Mouse (Mus musculus) lung, embryonic 15.5 days (tissue): Measurements from ENCODE around the gene Smim13. TPM values are rescaled to one million over a fixed set of nuclear protein-coding genes. Genes with fewer than 3 reads are reported as not detected.

Source experiments
- ATAC-seq: fragments of 200-750 bp; cut with Nextera tagmentation; 2 replicates; pipeline ENCODE4 v1.8.0; 2017; ENCODE audit warnings: moderate number of reproducible peaks, borderline replicate concordance; ENCODE audit not compliant: low FRiP score, low TSS enrichment; ENCODE audit errors: extremely low read depth
- H3K27ac ChIP-seq: fragments of 300-500 bp; sonication (generic); 2 replicates; pipeline ENCODE4 v1.5.1; 2015; ENCODE audit warnings: moderate library complexity, mild to moderate bottlenecking, inconsistent platforms
- H3K27me3 ChIP-seq: fragments of 300-500 bp; sonication (generic); 2 replicates; pipeline ENCODE4 v1.6.1; 2015; ENCODE audit warnings: inconsistent platforms
- H3K36me3 ChIP-seq: fragments of 300-500 bp; sonication (generic); 2 replicates; pipeline ENCODE4 v1.6.1; 2015; ENCODE audit warnings: inconsistent platforms
- H3K4me1 ChIP-seq: fragments of 300-500 bp; sonication (generic); 2 replicates; pipeline ENCODE4 v1.6.1; 2015; ENCODE audit warnings: inconsistent platforms
- H3K4me2 ChIP-seq: fragments of 300-500 bp; sonication (generic); 2 replicates; pipeline ENCODE4 v1.6.1; 2015; ENCODE audit warnings: inconsistent platforms, mild to moderate bottlenecking, moderate library complexity
- H3K4me3 ChIP-seq: fragments of 300-500 bp; sonication (generic); 2 replicates; pipeline ENCODE4 v1.5.1; 2015; ENCODE audit warnings: mild to moderate bottlenecking, inconsistent platforms
- H3K9ac ChIP-seq: fragments of 300-500 bp; sonication (generic); 2 replicates; pipeline ENCODE4 v1.6.1; 2015; ENCODE audit warnings: inconsistent platforms
- H3K9me3 ChIP-seq: fragments of 300-500 bp; sonication (generic); 2 replicates; pipeline ENCODE4 v1.6.1; 2016; ENCODE audit warnings: inconsistent platforms
- WGBS: fragments of 180-500 bp; shearing (Covaris S2); methylation state at CpG from one replicate; pipeline ENCODE4 v1.1.7; 2015; 5-methylcytosine and 5-hydroxymethylcytosine counted together
- polyA plus RNA-seq: library from polyadenylated mRNA; unstranded; fragments of >200 nt; fragmentation: Nextera tagmentation; extraction: Ambion mirVana; gene quantifications from 2 replicates; pipeline ENCODE4 v1.2.1, GENCODE M21; 2015

The Smim13 gene
- polyA plus RNA-seq, 1 experiment from 2014 or later: 12.7 TPM

DNA sequence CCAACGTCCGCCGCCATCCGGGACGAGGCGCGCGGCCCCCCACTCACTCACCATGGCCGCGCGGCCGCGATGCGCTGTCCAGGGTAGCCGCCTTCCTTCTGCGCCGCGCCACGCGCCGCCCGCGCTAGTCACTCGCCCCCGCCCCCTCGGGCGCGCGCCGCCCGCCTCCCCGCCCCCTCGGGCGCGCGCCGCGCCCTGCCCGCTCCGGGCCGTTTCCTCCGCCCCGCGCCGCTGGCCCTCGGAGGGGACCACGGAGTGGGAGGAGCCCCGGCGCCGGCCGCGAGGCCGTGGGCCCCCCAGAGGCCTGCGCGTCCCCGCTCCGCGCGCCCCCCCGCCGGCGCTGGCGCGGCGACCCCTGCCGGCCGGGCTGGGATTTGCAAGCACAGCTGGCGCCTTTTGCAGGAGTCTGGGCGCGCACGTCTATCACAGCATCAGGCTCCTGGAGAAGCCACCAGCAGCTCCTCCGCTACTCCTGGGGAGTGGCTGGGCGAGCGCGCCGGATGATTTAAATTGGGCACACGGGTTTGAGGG, 29.3 kb upstream of the Smim13 start, which contains the start of gene Elovl2:
Elovl2 (minus strand) TSS at position 102 of the 531 bp plus-strand sequence.
- H3K4me2 ChIP-seq: peak within 1 kb of the TSS; percentile 87
- H3K4me3 ChIP-seq: peak within 1 kb of the TSS; percentile 57
- H3K36me3 ChIP-seq: no peaks in the 10 kb centered on the region
- H3K4me1 ChIP-seq: no peaks in the 10 kb centered on the region
- peak within 1 kb of the TSS; percentile 40; the same call in 1 of the 2 replicates for H3K9ac ChIP-seq
- H3K27me3 ChIP-seq: no peaks in the 10 kb centered on the region
- WGBS: 2% methylated on average over 53 of the region's 77 CpGs
- peak; percentile 93 for ATAC-seq
- H3K27ac ChIP-seq: no peak within 1 kb of the TSS
- no peaks in the 10 kb centered on the region for H3K9me3 ChIP-seq

DNA sequence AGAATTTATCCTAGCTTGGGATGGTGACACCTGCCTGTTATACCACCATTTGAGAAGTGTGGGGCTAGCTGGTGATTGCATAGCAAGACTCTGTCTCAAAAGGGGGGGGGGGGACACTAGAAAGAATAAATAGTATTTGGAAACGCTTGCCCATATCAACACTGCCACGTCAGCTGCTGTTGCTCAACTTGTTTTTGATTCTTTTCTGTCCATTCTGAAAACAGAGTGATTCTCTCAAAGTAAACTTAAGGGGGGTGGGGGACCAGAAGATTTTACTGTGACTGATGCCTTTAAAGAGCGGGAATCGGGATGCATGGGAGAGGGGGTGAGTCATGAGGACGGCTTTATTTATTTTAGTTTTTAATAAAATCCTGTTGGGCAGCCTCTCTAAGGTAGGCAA, 23.1 kb upstream of the Smim13 start:
- no peaks in the 10 kb centered on the region for H3K27me3 ChIP-seq
- no peak overlapping the region for H3K27ac ChIP-seq
- H3K4me3 ChIP-seq: no peak overlapping the region
- no peaks in the 10 kb centered on the region for H3K9me3 ChIP-seq
- no peak for ATAC-seq
- WGBS: 34% methylated on average over 5 of the region's 5 CpGs
- H3K4me2 ChIP-seq: no peak overlapping the region
- H3K36me3 ChIP-seq: no peaks in the 10 kb centered on the region
- no peak overlapping the region for H3K9ac ChIP-seq
- no peaks in the 10 kb centered on the region for H3K4me1 ChIP-seq

DNA sequence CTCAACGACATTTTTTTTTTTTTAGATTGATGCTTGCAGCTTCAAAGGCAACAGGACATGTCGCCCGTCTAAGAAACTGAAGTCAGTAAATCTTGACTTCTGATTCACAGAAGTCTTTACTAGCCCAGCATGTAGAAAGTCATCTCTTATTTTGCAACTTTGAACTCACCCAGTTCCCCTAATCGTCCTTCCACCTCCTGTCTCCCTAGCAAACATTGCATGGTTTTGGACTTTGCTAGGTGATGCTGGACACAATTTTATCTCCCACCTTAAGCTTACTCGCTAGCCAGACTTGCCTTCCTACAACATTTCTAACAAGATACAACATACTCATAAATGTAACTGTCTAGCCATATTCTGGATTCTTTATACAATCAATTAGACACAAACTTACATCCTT, 21.6 kb upstream of the Smim13 start:
- Histone ChIP-seq H3K4me2 (no peak overlapping the region), H3K36me3 (no peaks in the 10 kb centered on the region), H3K9ac (no peak overlapping the region), H3K4me1 (no peaks in the 10 kb centered on the region), H3K27me3 (no peaks in the 10 kb centered on the region), H3K4me3 (no peak overlapping the region), H3K27ac (no peak overlapping the region), H3K9me3 (no peaks in the 10 kb centered on the region)
- ATAC-seq: no peak
- 74% methylated on average over 5 of the region's 5 CpGs for whole genome bisulfite sequencing

DNA sequence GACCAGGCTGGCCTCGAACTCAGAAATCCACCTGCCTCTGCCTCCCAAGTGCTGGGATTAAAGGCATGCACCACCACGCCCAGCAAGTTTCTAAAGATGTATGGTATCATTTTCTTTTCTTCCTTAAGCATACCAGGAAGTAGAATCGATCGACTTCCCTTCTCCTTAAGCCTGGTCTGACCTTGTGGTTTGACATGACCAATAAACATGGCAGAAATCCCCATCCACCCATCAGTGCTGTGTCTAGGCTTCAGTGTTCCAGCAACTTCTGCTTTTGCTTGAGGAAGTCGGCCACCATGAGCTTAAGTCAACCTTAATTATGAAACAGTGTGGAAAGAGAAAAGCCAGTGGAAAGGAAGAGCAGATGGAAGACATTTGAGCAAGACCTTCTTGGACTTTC, 19.4 kb upstream of the Smim13 start:
- Histone ChIP-seq H3K4me3 (no peak overlapping the region), H3K27ac (no peak overlapping the region), H3K27me3 (no peaks in the 10 kb centered on the region), H3K9me3 (no peaks in the 10 kb centered on the region), H3K9ac (no peak overlapping the region), H3K4me2 (no peak overlapping the region), H3K36me3 (no peaks in the 10 kb centered on the region), H3K4me1 (no peaks in the 10 kb centered on the region)
- 80% methylated on average over 5 of the region's 5 CpGs for WGBS
- no peak for ATAC-seq

DNA sequence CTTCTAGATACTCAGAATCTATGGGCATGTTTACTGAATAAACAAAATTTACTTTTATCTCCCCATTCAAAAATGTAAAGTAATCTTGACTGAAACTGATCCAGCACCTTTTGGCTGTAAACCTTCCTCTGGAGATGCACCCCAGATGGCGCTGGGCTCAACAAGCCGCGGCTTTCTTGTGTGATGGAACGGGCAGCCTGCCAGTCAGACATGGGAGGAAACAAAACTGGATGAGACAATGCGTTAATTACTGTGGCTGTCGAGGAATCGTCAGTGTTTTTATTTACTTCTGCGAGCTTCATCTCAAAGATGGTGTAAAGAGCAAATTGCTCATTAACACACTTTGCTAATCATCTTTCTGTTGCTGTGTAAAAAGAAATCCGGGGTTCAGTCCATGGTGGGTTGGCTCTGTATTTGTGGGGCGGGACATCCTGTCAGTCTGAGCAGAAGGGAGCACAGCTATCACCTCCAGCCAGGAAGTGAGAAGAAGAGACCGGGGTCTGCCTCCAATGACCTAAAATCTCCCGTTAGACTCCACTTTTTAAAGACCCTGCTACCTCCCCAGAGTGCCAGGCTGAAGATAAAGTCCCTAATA, 18.2 kb upstream of the Smim13 start:
- Histone ChIP-seq H3K9ac (no peak overlapping the region), H3K4me2 (no peak overlapping the region), H3K4me1 (no peaks in the 10 kb centered on the region), H3K27ac (no peak overlapping the region), H3K9me3 (no peaks in the 10 kb centered on the region), H3K36me3 (no peaks in the 10 kb centered on the region), H3K27me3 (no peaks in the 10 kb centered on the region), H3K4me3 (no peak overlapping the region)
- 68% methylated on average over 12 of the region's 12 CpGs for WGBS
- ATAC-seq: no peak

DNA sequence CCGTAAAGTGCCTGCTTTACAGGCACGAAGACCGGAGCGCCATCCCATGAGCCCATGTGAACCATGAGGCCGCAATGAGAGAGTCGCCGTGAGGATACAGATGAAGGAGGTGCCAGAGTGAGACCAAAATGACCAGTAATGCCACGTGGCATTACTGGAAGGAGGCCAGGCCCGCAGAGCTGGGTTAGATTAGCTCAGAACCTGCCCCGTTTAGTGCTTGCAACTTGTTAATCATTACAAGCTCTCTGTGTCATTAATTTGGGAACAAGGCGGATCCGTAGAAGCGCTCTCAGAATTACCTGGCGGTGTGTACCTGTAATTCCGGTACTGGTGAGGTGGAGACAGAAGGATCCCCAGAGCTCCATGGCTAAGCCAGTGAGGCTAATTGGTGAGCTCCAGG, 17.4 kb upstream of the Smim13 start:
- Histone ChIP-seq H3K4me3 (no peak overlapping the region), H3K9ac (no peak overlapping the region), H3K36me3 (no peaks in the 10 kb centered on the region), H3K27ac (no peak overlapping the region), H3K27me3 (no peaks in the 10 kb centered on the region), H3K4me1 (no peaks in the 10 kb centered on the region), H3K9me3 (no peaks in the 10 kb centered on the region), H3K4me2 (no peak overlapping the region)
- no peak for ATAC-seq
- 87% methylated on average over 15 of the region's 15 CpGs for WGBS

DNA sequence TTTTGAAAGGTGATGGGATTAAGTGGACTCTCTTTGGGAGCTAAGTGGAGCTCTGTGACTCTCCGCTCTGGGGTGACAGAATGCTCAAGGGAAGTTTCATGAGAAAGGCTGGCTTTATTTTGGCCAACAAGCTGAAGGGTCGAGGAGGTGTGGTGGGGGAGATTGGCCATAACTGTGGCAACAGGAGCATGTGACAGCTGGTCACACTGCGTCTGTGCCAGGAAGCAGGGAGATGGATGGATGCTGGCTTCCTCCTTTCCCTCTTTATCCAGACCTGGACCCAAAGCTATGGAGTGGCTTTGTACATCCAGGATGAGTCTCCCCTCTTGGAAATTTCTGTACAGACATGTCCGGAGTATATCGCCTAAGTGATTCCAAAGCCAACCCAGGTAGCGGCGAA, 16.4 kb upstream of the Smim13 start:
- H3K4me1 ChIP-seq: no peaks in the 10 kb centered on the region
- no peaks in the 10 kb centered on the region for H3K9me3 ChIP-seq
- WGBS: 80% methylated on average over 7 of the region's 7 CpGs
- no peak overlapping the region for H3K27ac ChIP-seq
- no peak for ATAC-seq
- H3K4me2 ChIP-seq: no peak overlapping the region
- no peak overlapping the region for H3K9ac ChIP-seq
- H3K36me3 ChIP-seq: no peaks in the 10 kb centered on the region
- H3K4me3 ChIP-seq: no peak overlapping the region
- no peaks in the 10 kb centered on the region for H3K27me3 ChIP-seq

DNA sequence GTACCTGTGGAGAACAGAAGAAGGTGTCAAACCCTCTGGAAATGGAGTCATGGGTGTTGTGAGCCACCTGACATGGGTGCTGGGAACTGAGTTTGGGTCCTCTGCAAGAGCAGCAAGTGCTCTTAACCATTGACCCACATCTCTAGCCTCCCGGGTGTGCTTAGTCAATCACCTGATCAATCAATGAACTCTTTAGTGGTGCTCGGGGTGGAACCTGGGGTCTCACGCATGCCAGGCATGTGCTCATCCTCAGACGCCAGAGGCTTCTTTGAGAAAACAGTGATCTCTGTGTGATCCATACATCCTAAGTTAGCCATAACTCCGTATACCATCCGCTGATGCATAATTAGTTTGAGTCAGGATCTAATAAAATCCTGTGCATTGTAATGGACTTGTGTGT, 14.5 kb upstream of the Smim13 start:
- ATAC-seq: no peak
- Histone ChIP-seq H3K4me3 (no peak overlapping the region), H3K9me3 (no peaks in the 10 kb centered on the region)

DNA sequence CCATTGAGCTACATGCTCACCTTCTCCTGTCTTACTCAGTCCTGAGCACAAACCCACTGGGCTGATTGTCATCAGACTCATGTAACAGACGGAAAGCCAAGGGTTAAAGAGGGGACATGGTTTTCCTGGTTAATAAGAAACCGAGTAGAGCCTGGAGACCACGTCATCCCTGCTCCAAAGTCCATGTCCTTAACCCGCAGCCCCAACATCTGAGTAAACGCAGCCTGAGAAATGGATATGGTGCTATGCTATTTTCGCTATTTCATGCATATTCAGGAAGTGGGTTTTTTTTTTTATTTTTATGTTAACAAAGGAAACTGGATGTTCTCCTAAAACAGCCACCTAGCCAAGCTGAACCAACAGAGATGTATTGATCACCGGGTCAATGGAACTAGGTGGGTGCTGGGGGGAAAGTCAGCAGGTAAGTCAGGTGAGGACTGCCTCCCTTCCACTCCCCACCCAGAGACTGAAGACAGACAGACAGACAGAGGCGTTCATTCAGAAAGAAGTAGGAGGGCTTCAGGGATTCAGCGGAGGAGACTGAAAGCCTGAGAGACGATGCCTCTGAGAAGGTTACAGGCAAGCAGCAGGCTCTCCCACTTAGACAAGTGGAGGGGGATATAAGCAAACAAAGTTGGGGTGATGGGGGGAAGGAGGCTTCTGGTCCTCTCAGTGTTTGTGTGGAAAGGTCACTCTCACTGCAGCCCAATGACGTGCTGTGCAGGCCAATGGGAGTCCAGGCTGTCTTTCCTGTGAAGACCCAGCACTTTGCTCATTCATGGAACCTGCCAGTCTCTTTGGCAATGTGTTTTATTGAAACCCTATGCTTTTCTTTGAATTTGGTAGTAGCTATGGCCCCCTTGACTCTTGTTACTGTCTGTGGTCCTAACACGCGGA, 13.6 kb upstream of the Smim13 start:
- H3K4me2 ChIP-seq: no peak overlapping the region
- ATAC-seq: no peak
- no peaks in the 10 kb centered on the region for H3K36me3 ChIP-seq
- H3K27ac ChIP-seq: no peak overlapping the region
- no peaks in the 10 kb centered on the region; the same call in 1 of the 2 replicates for H3K27me3 ChIP-seq
- 43% methylated on average over 13 of the region's 13 CpGs for WGBS
- H3K9ac ChIP-seq: no peak overlapping the region
- no peaks in the 10 kb centered on the region for H3K4me1 ChIP-seq
- no peaks in the 10 kb centered on the region for H3K9me3 ChIP-seq
- no peak overlapping the region for H3K4me3 ChIP-seq

More for the DNA sequence above, 14.5 kb upstream of the Smim13 start:
- Histone ChIP-seq H3K27ac (no peak overlapping the region), H3K36me3 (no peaks in the 10 kb centered on the region), H3K27me3 (no peaks in the 10 kb centered on the region; the same call in 1 of the 2 replicates), H3K4me1 (no peaks in the 10 kb centered on the region), H3K4me2 (no peak overlapping the region), H3K9ac (no peak overlapping the region)
- WGBS: 78% methylated on average over 6 of the region's 6 CpGs

DNA sequence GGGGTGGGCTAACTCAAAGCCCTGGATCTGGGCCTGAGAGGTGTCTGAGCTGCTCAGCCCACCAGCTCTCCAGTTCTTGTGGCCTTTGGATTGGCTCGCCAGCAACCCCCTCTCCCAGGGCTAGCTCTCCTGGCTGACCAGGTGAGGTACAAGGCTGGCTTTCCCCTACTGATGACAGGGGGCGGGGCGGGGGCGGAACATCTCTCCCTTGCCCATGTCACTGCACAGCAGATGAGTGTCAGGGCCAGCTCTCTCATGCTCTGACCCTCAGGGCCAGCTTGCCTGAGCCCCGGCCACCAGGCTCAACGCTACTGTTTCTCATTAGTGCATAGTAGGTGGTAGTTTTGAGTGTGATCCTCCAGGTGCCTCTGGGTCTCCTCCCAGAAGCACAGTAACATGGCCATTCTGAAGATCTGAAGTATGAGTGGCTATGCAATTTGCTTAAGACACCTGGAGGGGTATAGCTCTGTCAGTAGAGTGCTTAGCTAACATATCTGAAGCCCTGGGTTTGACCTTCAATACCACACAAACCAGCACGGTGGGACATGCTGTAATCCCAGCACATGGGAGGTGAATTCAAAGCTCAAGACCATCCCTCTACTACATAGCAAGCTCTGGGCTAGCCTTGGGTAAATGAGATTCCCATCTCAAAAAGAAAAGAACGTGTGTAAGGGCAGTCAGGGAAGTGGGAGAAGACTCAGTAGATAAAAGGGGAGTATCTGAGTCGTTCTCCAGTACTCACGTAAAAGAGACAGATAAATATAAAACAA, 11.4 kb upstream of the Smim13 start:
- Histone ChIP-seq H3K27ac (no peak overlapping the region), H3K36me3 (no peaks in the 10 kb centered on the region), H3K9me3 (no peaks in the 10 kb centered on the region), H3K4me2 (no peak overlapping the region), H3K9ac (no peak overlapping the region), H3K4me3 (no peak overlapping the region), H3K27me3 (no peaks in the 10 kb centered on the region; the same call in 1 of the 2 replicates), H3K4me1 (no peaks in the 10 kb centered on the region)
- WGBS: 65% methylated on average over 10 of the region's 10 CpGs
- ATAC-seq: no peak

DNA sequence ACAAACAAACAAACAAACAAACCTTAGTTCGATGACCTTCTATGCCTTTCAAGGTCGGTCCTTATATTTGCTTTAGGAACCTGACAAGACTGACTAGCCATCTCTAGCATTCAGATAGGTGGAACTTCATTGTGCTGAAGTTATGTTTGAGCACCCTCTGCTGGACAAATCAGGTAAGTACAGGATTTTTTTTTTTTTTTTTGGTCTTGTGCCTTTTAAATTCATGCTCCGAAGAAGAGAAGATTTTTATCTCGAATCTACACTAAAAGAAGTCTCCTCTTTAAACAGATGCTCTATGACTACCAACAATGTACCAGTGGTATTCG, 10.9 kb upstream of the Smim13 start:
- no peak overlapping the region for H3K4me2 ChIP-seq
- H3K9ac ChIP-seq: no peak overlapping the region
- no peak for ATAC-seq
- no peaks in the 10 kb centered on the region for H3K36me3 ChIP-seq
- no peak overlapping the region for H3K27ac ChIP-seq
- 3% methylated on average over 5 of the region's 5 CpGs for WGBS
- H3K4me3 ChIP-seq: no peak overlapping the region
- no peaks in the 10 kb centered on the region for H3K4me1 ChIP-seq
- H3K9me3 ChIP-seq: no peaks in the 10 kb centered on the region
- H3K27me3 ChIP-seq: no peaks in the 10 kb centered on the region; the same call in 1 of the 2 replicates
